Mouse (Mus musculus) neural tube, embryonic 14.5 days (tissue): ENCODE measurements around the gene Large1. TPM values are rescaled to one million over a fixed set of nuclear protein-coding genes. Genes with fewer than 3 reads are reported as not detected.
A peak's percentile ranks its signal among the peaks of the same experiment; 100 is the strongest.

Experiments
- ATAC-seq: fragments of 200-750 bp; cut with Nextera tagmentation; 2 replicates; pipeline ENCODE4 v1.8.0; 2017; ENCODE audit warnings: low read depth, mild to moderate bottlenecking, moderate TSS enrichment, moderate library complexity
- H3K27ac ChIP-seq: fragments of 300-500 bp; sonication (generic); 2 replicates; pipeline ENCODE4 v1.5.1; 2014; ENCODE audit warnings: low read depth, mild to moderate bottlenecking, control low read depth, low read length, moderate library complexity, mixed read lengths
- H3K27me3 ChIP-seq: fragments of 300-500 bp; sonication (generic); 2 replicates; pipeline ENCODE4 v1.6.1; 2014; ENCODE audit warnings: low read length; ENCODE audit not compliant: control insufficient read depth, insufficient read depth
- H3K36me3 ChIP-seq: fragments of 300-500 bp; sonication (generic); 2 replicates; pipeline ENCODE4 v1.6.1; 2014; ENCODE audit warnings: low read length, mixed read lengths; ENCODE audit not compliant: control insufficient read depth, insufficient read depth
- H3K4me1 ChIP-seq: fragments of 300-500 bp; sonication (generic); 2 replicates; pipeline ENCODE4 v1.6.1; 2014; ENCODE audit warnings: low read length; ENCODE audit not compliant: control insufficient read depth, insufficient read depth
- H3K4me2 ChIP-seq: fragments of 300-500 bp; sonication (generic); 2 replicates; pipeline ENCODE4 v1.6.1; 2014; ENCODE audit warnings: mild to moderate bottlenecking, low read depth, low read length, control low read depth
- H3K4me3 ChIP-seq: fragments of 300-500 bp; sonication (generic); 2 replicates; pipeline ENCODE4 v1.5.1; 2014; ENCODE audit warnings: low read depth, low read length, control low read depth, mixed read lengths
- H3K9ac ChIP-seq: fragments of 300-500 bp; sonication (generic); replicated peaks from 2 replicates; pipeline ENCODE4 v1.6.1; 2014; ENCODE audit warnings: low read depth, mild to moderate bottlenecking, control low read depth, low read length, mixed read lengths
- H3K9me3 ChIP-seq: fragments of 300-500 bp; sonication (generic); 2 replicates; pipeline ENCODE4 v1.6.1; 2016; ENCODE audit warnings: low read length; ENCODE audit not compliant: control insufficient read depth
- WGBS: fragments of 180-500 bp; shearing (Covaris S2); extraction: QIAGEN DNeasy Blood & Tissue Kit; methylation state at CpG from one replicate; pipeline ENCODE4 v1.1.7; 2014; 5-methylcytosine and 5-hydroxymethylcytosine counted together
- polyA plus RNA-seq: library from polyadenylated mRNA; unstranded; fragments of >200 nt; fragmentation: Nextera tagmentation; extraction: Ambion mirVana; gene quantifications from 2 replicates; pipeline ENCODE4 v1.2.1, GENCODE M21; 2014

The Large1 gene
- polyA plus RNA-seq, 1 experiment from 2014 or later: 28.5 TPM

- Histone ChIP-seq H3K4me2 (no peak overlapping the region), H3K36me3 (no peaks in the 10 kb centered on the region)
- no peak for ATAC-seq
Measured at GRCm38 (mm10) chr8:73310471-73310870, 42.9 kb downstream of the Large1 start.

GRCm38 (mm10) chr8:73310036-73310435, 43.3 kb downstream of the Large1 start:
- Histone ChIP-seq H3K9me3 (no peaks in the 10 kb centered on the region), H3K4me3 (no peak overlapping the region)
- ATAC-seq: no peak

More at GRCm38 (mm10) chr8:73310471-73310870, 42.9 kb downstream of the Large1 start:
- 95% methylated on average over 1 of the region's 1 CpGs for WGBS
- Histone ChIP-seq H3K9me3 (no peaks in the 10 kb centered on the region), H3K27ac (no peak overlapping the region), H3K4me1 (no peaks in the 10 kb centered on the region), H3K4me3 (no peak overlapping the region), H3K9ac (no peak overlapping the region), H3K27me3 (no peaks in the 10 kb centered on the region)

GRCm38 (mm10) chr8:73303907-73304306, 49.4 kb downstream of the Large1 start:
- peaks cover 11% of the 10 kb centered on the region for H3K4me1 ChIP-seq
- H3K9me3 ChIP-seq: no peaks in the 10 kb centered on the region
- 62% methylated on average over 4 of the region's 4 CpGs for whole genome bisulfite sequencing
- no peaks in the 10 kb centered on the region for H3K27me3 ChIP-seq
- no peak overlapping the region for H3K27ac ChIP-seq
- no peak overlapping the region for H3K4me3 ChIP-seq
- no peak overlapping the region for H3K9ac ChIP-seq
- H3K4me2 ChIP-seq: no peak overlapping the region
- no peaks in the 10 kb centered on the region for H3K36me3 ChIP-seq
- peak; percentile 42; the same call in 1 of the 2 replicates for ATAC-seq

More at GRCm38 (mm10) chr8:73310036-73310435, 43.3 kb downstream of the Large1 start:
- Histone ChIP-seq H3K4me2 (no peak overlapping the region), H3K36me3 (no peaks in the 10 kb centered on the region), H3K9ac (no peak overlapping the region), H3K27ac (no peak overlapping the region), H3K4me1 (no peaks in the 10 kb centered on the region), H3K27me3 (no peaks in the 10 kb centered on the region)

- no peak for ATAC-seq
- H3K9me3 ChIP-seq: no peaks in the 10 kb centered on the region
- no peak overlapping the region for H3K4me3 ChIP-seq
- 93% methylated on average over 3 of the region's 3 CpGs for WGBS
- H3K9ac ChIP-seq: no peak overlapping the region
- H3K36me3 ChIP-seq: no peaks in the 10 kb centered on the region
- peaks cover 11% of the 10 kb centered on the region for H3K4me1 ChIP-seq
- no peak overlapping the region for H3K27ac ChIP-seq
- H3K27me3 ChIP-seq: no peaks in the 10 kb centered on the region
- H3K4me2 ChIP-seq: no peak overlapping the region
Measured at GRCm38 (mm10) chr8:73302947-73303346, 50.4 kb downstream of the Large1 start.

GRCm38 (mm10) chr8:73295531-73295930, 57.8 kb downstream of the Large1 start:
- Histone ChIP-seq H3K4me2 (no peak overlapping the region), H3K4me1 (peaks cover 5% of the 10 kb centered on the region; the same call in 1 of the 2 replicates), H3K9ac (no peak overlapping the region), H3K27ac (no peak overlapping the region), H3K4me3 (no peak overlapping the region), H3K27me3 (no peaks in the 10 kb centered on the region), H3K36me3 (no peaks in the 10 kb centered on the region), H3K9me3 (no peaks in the 10 kb centered on the region)
- no peak for ATAC-seq

- H3K4me1 ChIP-seq: no peaks in the 10 kb centered on the region
- no peaks in the 10 kb centered on the region for H3K27me3 ChIP-seq
- H3K36me3 ChIP-seq: no peaks in the 10 kb centered on the region
- H3K9ac ChIP-seq: no peak overlapping the region
- 89% methylated on average over 2 of the region's 2 CpGs for whole genome bisulfite sequencing
- no peak overlapping the region for H3K4me2 ChIP-seq
- no peak for ATAC-seq
- H3K9me3 ChIP-seq: no peaks in the 10 kb centered on the region
- H3K4me3 ChIP-seq: no peak overlapping the region
- no peak overlapping the region for H3K27ac ChIP-seq
Measured at GRCm38 (mm10) chr8:73293655-73294054, 59.7 kb downstream of the Large1 start.

GRCm38 (mm10) chr8:73291630-73292029, 61.7 kb downstream of the Large1 start:
- Histone ChIP-seq H3K4me1 (no peaks in the 10 kb centered on the region), H3K4me2 (no peak overlapping the region), H3K27me3 (no peaks in the 10 kb centered on the region), H3K4me3 (no peak overlapping the region), H3K27ac (no peak overlapping the region), H3K36me3 (no peaks in the 10 kb centered on the region), H3K9me3 (no peaks in the 10 kb centered on the region), H3K9ac (no peak overlapping the region)
- 92% methylated on average over 2 of the region's 2 CpGs for WGBS
- ATAC-seq: no peak; the same call in 1 of the 2 replicates

- no peaks in the 10 kb centered on the region for H3K27me3 ChIP-seq
- no peaks in the 10 kb centered on the region for H3K9me3 ChIP-seq
- H3K4me2 ChIP-seq: no peak overlapping the region
- WGBS: 97% methylated on average over 2 of the region's 2 CpGs
- no peak overlapping the region for H3K9ac ChIP-seq
- no peak overlapping the region for H3K4me3 ChIP-seq
- no peaks in the 10 kb centered on the region for H3K4me1 ChIP-seq
- H3K36me3 ChIP-seq: no peaks in the 10 kb centered on the region
- no peak overlapping the region for H3K27ac ChIP-seq
- ATAC-seq: no peak
Measured at GRCm38 (mm10) chr8:73290636-73291035, 62.7 kb downstream of the Large1 start.

- Histone ChIP-seq H3K9me3 (no peaks in the 10 kb centered on the region), H3K4me3 (no peak overlapping the region), H3K27ac (no peak overlapping the region), H3K4me2 (no peak overlapping the region), H3K36me3 (no peaks in the 10 kb centered on the region), H3K4me1 (no peaks in the 10 kb centered on the region), H3K27me3 (no peaks in the 10 kb centered on the region), H3K9ac (no peak overlapping the region)
- WGBS: 83% methylated on average over 2 of the region's 2 CpGs
- ATAC-seq: no peak
Measured at GRCm38 (mm10) chr8:73289831-73290230, 63.5 kb downstream of the Large1 start.
